Mouse (Mus musculus): ENCODE results near the gene Pdzph1.

- TF ChIP-seq POLR2A (IDR thresholded peaks at IDR 0.05; ENCODE audit: extremely low read depth, insufficient read depth, low read length) (no peak), CTCF (IDR thresholded peaks at IDR 0.05; ENCODE audit: extremely low read depth, insufficient read depth, low read length) (no peak)
These were observed 82.0 kb downstream of the Pdzph1 start for GRCm38 (mm10) chr17:58909061-58909661.
